15 mouse cellular contexts compared by ENCODE assay signal in genomic region chr6:134905811-134906210, GRCm38 (mm10).
"Had no signal": no experiment of that assay in that cellular context is flagged by ENCODE, and none has a peak within 500 bp of the region (broad histone marks: within the 10 kb centered on the region; RNA-seq: fewer than 3 reads in every experiment).

No protein-coding gene starts in this region.

- H3K4me1 ChIP-seq: midbrain, embryonic 10.5 days; midbrain, embryonic 12.5 days; neural tube, embryonic 13.5 days; neural tube, embryonic 15.5 days had no signal

- H3K36me3 ChIP-seq: midbrain, embryonic 10.5 days; midbrain, embryonic 12.5 days; neural tube, embryonic 13.5 days; neural tube, embryonic 15.5 days had no signal

- ATAC-seq: midbrain, embryonic 16.5 days had no signal

- H3K9me3 ChIP-seq: midbrain, embryonic 10.5 days; midbrain, embryonic 12.5 days; neural tube, embryonic 13.5 days; neural tube, embryonic 15.5 days had no signal

- H3K4me2 ChIP-seq: lung, embryonic 14.5 days; midbrain, embryonic 12.5 days; neural tube, embryonic 13.5 days; neural tube, embryonic 15.5 days had no signal

- H3K27me3 ChIP-seq: midbrain, embryonic 12.5 days; neural tube, embryonic 13.5 days; neural tube, embryonic 15.5 days had no signal

- H3K4me3 ChIP-seq: midbrain, embryonic 10.5 days; midbrain, embryonic 12.5 days; myocyte; neural tube, embryonic 13.5 days; neural tube, embryonic 15.5 days had no signal

- H3K27ac ChIP-seq: midbrain, embryonic 10.5 days; midbrain, embryonic 12.5 days; neural tube, embryonic 13.5 days; neural tube, embryonic 15.5 days had no signal

- DNase-seq: lung, adult 18-20 months; lung, embryonic 14.5 days; lung, postnatal 10 days; lung, postnatal 4 days; midbrain, embryonic 14.5 days; right cerebral cortex, postnatal 14 days; thymus, adult 2 months; thymus, postnatal 25 days; thymus, postnatal 4 days had no signal

- H3K9ac ChIP-seq: lung, embryonic 14.5 days; midbrain, embryonic 12.5 days; neural tube, embryonic 13.5 days; neural tube, embryonic 15.5 days had no signal
